Mouse (Mus musculus) frontal cortex, postnatal 10 days (tissue): ENCODE results near the gene Zfp143.
"Not testable (repeated sequence)": the region's sequence is repeated elsewhere in the genome, so short reads cannot be mapped to it uniquely, and the experiment has no call there.

Experiments used
- DNase-seq, 2 experiments: peaks; one replicate each; pipeline ENCODE4 v3.0.0; 2022; ENCODE audit warnings: low spot score in 2 of 2, mixed read lengths in 1 of 2

The Zfp143 gene

GRCm38 (mm10) chr7:110091670-110092069 is 30.7 kb downstream of the Zfp143 start:
- peak; percentile 20 to 57 for DNase-seq

- DNase-seq: no peak
Measured at GRCm38 (mm10) chr7:110096332-110096731, 35.3 kb downstream of the Zfp143 start.

- DNase-seq: no peak
Measured at GRCm38 (mm10) chr7:110097106-110097793, 36.2 kb downstream of the Zfp143 start.

DNA sequence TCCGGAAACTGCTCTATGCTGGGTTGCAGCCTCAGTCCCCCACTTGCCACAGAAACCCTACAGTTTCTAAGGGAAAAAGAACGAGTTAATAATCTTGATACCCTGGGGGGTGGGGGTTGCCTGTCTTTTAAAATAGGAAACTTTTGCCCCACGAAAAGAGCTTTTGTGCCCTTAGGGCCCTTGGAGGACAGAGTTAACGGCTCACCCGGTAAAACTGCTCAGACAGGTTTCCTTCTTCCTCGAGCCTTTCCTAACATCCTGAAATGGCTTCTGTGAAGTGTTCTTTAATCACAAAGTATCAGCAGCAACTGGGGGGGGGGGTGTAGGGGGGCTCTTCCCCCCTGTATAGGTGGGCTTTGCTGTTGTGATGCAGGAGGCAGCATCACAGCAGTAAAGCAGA is 39.8 kb downstream of the Zfp143 start:
- DNase-seq: no peak

DNA sequence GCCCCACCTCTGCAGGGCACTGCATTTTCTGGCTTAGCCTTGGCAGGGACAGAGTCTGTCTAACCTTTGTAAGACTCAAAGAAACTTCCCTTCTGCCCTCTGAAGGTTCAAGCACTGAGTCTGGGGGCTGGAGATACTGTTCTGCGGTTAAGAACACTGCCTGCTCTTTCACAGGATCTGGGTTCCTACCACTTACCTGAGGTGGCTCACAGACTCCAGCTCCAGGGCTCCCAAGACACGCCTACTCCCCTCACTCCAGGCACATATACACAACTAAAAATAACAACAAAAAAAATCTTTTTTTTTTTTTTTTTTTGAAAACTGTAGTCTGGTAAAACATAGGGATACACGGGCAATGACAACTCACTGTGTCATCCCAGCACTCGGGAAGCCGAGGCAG is 40.2 kb downstream of the Zfp143 start:
- DNase-seq: no peak

- DNase-seq: no peak
Measured at GRCm38 (mm10) chr7:110105041-110105440, 44.0 kb downstream of the Zfp143 start.

- no peak for DNase-seq
Measured at GRCm38 (mm10) chr7:110106633-110107032, 45.6 kb downstream of the Zfp143 start.

DNA sequence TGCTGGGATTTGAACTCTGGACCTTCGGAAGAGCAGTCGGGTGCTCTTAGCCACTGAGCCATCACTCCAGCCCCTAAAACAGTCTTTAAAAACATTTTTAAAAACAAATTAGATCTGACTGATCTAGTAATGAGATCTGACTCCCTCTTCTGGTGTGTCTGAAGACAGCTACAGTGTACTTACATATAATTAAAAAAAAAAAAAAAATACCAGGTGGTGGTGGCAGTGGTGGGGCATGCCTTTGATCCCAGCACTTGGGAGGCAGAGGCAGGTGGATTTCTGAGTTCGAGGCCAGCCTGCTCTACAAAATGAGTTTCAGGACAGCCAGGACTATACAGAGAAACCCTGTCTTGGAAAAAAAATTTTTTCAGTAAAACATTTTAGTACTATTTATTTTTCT is 47.5 kb downstream of the Zfp143 start:
- not testable (repeated sequence) for DNase-seq

- DNase-seq: peak; percentile 18 to 25
Measured at GRCm38 (mm10) chr7:110108967-110109610, 48.1 kb downstream of the Zfp143 start.

DNA sequence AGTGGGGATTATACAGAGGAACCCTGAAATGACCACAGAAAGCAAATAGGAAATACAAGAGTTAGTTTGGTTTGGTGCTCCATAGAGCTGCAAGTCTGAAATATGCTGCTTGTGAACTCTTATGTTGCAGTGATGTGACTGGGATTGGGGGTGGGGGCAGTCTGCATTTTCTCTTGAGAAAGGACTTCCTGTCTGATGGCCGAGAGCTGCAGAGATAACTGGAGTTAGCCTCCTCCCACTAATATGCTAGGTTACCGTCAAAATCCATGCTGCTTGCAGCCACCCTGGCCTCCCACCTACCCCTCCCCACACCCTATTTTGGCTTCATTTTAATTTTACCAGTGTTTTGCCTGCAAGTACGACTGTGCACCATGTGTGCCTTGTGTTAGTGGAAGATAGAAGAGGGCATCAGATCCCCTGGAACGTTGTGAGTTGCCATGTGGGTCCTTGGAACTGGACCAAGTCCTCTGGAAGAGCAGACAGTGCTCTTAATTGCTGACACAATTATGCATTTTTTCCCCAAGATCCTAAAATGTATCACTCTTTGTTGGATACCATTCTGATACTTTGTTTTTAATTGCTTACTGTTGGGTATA is 49.1 kb downstream of the Zfp143 start:
- no peak for DNase-seq

GRCm38 (mm10) chr7:110114699-110115098 is 53.7 kb downstream of the Zfp143 start:
- no peak for DNase-seq

DNA sequence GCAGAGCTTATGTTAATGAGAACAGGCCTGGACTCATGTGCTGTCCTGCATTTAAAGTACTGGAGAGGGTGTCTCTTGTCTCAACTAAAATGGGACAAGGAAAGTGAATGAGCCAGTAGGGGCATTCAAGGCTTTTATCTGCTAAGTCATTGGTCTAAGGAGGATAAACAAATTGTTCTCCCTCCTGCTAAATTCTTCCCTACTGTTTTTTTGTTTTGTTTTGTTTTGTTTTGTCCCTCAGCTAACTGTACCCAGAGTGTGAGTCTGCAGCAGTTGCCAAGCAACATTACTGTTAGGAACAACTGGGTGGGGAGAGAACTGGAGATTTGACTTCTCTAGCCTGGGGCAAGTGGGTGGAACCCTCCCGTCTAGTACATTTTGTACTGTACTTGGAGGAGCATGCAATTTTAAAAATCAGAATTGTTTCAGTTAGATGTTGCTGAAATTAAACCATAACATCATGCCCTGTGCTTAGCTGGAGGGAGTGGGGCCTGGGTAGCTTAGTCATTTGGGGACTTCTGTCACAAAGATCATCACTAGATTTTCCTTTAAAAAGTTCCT is 55.8 kb downstream of the Zfp143 start:
- DNase-seq: no peak

- no peak for DNase-seq
Measured at GRCm38 (mm10) chr7:110118448-110118847, 57.4 kb downstream of the Zfp143 start.

GRCm38 (mm10) chr7:110120157-110120784 is 59.3 kb downstream of the Zfp143 start:
- DNase-seq: no peak

DNA sequence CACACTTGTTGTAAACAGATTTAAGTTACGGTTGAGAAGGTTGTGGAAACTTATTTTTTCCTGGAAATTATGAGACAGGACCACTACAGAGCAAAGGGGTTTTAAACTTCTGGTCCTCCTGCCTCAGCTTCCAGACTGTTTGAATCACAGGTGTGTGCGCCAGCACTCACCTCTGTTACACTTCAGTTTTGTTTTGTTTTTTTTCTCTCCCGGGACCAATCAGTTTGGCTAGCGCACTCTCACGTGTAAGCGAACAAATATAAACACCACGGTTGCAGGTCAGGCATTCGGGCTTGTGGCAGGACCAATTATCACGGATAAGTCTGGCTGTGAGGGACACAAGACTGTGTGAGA is 60.1 kb downstream of the Zfp143 start:
- no peak for DNase-seq

GRCm38 (mm10) chr7:110121516-110122288 is 60.7 kb downstream of the Zfp143 start, which contains the start of gene Wee1:
Gene Wee1 (plus strand): TSS chr7:110122046.
- peak; percentile 97 for DNase-seq

DNA sequence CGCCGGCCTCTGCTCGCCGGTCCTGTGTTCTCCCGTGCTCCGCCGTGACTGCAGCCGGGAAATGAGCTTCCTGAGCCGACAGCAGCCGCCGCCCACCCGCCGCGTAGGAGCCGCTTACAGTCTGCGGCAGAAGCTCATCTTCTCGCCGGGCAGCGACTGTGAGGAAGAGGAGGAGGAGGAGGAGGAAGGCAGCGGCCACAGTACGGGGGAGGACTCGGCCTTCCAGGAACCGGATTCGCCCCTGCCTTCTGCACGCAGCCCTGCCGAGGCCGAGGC is 61.2 kb downstream of the Zfp143 start:
- DNase-seq: no peak

- peak; percentile 29 to 53 for DNase-seq
Measured at GRCm38 (mm10) chr7:110122565-110123422, 61.8 kb downstream of the Zfp143 start.

- no peak for DNase-seq
Measured at GRCm38 (mm10) chr7:110123844-110124555, 63.0 kb downstream of the Zfp143 start.

- no peak for DNase-seq
Measured at GRCm38 (mm10) chr7:110128566-110128965, 67.5 kb downstream of the Zfp143 start.
